Mouse (Mus musculus) erythroblast, embryonic 14.5 days (primary cell): ENCODE data around the gene Umad1.

Experiments used
- GATA1 ChIP-seq: IDR thresholded peaks from 2 replicates; pipeline ENCODE4 v1.6.1; 2012; ENCODE audit warnings: low read length, inconsistent platforms, mixed read lengths
- TAL1 ChIP-seq: IDR thresholded peaks from 3 replicates; pipeline ENCODE4 v1.6.1; 2012; ENCODE audit warnings: low read length, inconsistent platforms, mixed read lengths

DNA sequence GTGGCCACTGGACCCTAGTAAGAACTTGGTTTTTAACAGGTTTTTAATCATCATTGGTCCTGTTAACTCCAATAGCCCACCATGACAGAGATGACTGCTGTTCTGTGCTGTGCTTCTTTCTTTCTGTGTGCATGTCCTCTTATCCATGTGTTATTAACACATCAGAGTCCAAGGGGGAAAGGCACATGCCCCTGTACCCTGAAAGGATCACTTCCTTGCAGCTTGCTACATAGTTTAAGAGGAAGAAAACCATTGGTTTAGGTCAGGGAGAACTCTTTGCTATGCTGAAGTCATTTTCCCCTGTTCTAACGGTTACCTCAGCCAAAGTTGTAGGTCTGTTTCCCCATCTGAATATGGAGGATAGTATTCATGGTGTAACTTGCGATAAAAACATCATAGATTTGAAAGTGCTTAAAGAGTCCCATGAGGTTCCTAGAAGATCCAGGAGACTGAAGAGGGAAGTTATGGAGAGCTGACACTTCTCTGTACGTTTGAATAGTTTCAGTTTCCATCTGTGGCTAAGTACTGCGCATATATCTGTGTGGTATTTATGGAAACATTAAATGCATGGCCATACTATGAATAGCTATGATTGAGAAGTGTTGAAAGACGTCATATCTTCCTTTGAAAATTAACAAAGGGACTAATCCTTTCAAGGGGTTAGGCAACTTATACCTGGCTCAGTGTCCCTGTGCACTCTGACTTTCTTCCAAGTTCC, 236.2 kb downstream of the Umad1 start:
- no peak for TF ChIP-seq GATA1
- TF ChIP-seq TAL1, result no peak
